Mouse (Mus musculus) midbrain, embryonic 10.5 days (tissue): ENCODE measurements around the gene Farp2. TPM values are rescaled to one million over a fixed set of nuclear protein-coding genes. Genes with fewer than 3 reads are reported as not detected.

ENCODE experiments used
- DNase-seq: peaks from one replicate; pipeline ENCODE4 v3.0.0-alpha.2; 2017; ENCODE audit warnings: low spot score
- H3K27ac ChIP-seq: fragments of 300-500 bp; sonication (generic); replicated peaks from 2 replicates; pipeline ENCODE4 v1.5.1; 2016; ENCODE audit warnings: mild to moderate bottlenecking
- H3K27me3 ChIP-seq: fragments of 300-500 bp; sonication (generic); 2 replicates; pipeline ENCODE4 v1.6.1; 2016; ENCODE audit warnings: low read depth, mild to moderate bottlenecking; ENCODE audit not compliant: poor library complexity, severe bottlenecking
- H3K36me3 ChIP-seq: fragments of 300-500 bp; sonication (generic); 2 replicates; pipeline ENCODE4 v1.6.1; 2016; ENCODE audit warnings: mild to moderate bottlenecking, moderate library complexity
- H3K4me1 ChIP-seq: fragments of 300-500 bp; sonication (generic); 2 replicates; pipeline ENCODE4 v1.6.1; 2016
- H3K4me3 ChIP-seq: fragments of 300-500 bp; sonication (generic); 2 replicates; pipeline ENCODE4 v1.5.1; 2016; ENCODE audit warnings: mild to moderate bottlenecking, moderate library complexity
- H3K9me3 ChIP-seq: fragments of 300-500 bp; sonication (generic); replicated peaks from 2 replicates; pipeline ENCODE4 v1.6.1; 2016; ENCODE audit warnings: mild to moderate bottlenecking
- WGBS: fragments of 180-500 bp; shearing (Covaris S2); methylation state at CpG from one replicate; pipeline ENCODE4 v1.1.7; 2016; 5-methylcytosine and 5-hydroxymethylcytosine counted together
- polyA plus RNA-seq: library from polyadenylated mRNA; unstranded; fragments of >200 nt; fragmentation: Nextera tagmentation; extraction: Ambion mirVana; gene quantifications from 2 replicates; pipeline ENCODE4 v1.2.1, GENCODE M21; 2016

Farp2 gene
- polyA plus RNA-seq, 1 experiment from 2014 or later = 3.3 TPM

DNA sequence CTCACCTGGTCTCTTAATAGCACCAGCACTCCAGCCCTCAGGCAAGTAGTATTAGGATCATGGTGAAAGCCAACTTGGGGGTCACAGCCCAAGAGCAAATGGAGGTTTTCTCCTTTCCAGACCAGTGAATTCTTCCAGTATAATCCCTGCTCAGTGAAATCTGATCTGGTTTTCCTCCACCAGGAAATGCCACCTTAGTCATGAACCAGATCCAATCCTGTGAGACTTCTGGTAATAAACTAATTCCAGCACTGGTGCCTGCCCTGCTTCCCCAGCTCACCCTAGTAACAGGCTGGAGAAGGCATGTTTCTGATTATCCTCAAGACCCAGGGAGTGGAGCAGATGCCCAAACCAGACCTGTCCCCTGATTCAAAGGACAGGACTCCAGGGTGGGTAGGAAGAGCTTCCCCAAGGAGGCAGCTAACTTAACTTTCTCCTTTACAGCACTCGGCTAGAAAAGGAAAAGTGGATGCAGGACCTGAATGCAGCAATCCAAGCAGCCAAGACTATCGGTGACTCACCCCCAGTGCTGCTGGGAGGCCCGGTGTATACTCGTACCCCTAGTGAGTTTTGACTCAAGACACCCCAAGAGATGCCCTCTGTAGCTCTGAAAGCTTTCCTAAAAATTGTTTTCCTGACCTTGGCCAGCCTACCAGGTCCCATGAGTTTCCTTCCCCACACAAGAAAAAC is 106.3 kb downstream of the Farp2 start:
- H3K36me3 ChIP-seq = peaks cover 31% of the 10 kb centered on the region
- WGBS = 86% methylated on average over 4 of the region's 4 CpGs
- no peak for DNase-seq
- H3K27ac ChIP-seq = no peak overlapping the region
- no peaks in the 10 kb centered on the region for H3K9me3 ChIP-seq
- H3K4me1 ChIP-seq = no peaks in the 10 kb centered on the region
- H3K27me3 ChIP-seq = no peaks in the 10 kb centered on the region
- H3K4me3 ChIP-seq = no peak overlapping the region

DNA sequence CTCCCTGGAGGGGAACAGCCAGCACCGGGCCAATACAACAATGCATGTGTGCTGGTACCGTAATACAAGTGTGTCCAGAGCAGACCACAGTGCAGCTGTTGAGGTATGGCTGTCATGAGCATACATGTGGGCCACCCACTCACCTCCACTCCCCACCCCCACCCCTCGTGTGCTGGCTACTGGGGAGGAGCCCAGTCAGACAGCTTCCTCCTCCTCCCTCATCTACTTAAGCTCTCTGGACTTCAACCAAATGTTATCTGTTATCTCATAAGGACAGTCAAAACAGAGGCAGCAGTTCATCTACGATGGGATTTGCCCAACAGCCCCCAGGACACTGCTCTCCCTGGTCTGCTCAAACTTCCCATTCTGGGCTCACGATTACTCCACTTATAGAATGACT is 107.1 kb downstream of the Farp2 start:
- no peaks in the 10 kb centered on the region for H3K4me1 ChIP-seq
- no peaks in the 10 kb centered on the region for H3K9me3 ChIP-seq
- DNase-seq = no peak
- no peaks in the 10 kb centered on the region for H3K27me3 ChIP-seq
- H3K36me3 ChIP-seq = peaks cover 38% of the 10 kb centered on the region
- WGBS = 79% methylated on average over 5 of the region's 5 CpGs
- H3K27ac ChIP-seq = no peak overlapping the region
- no peak overlapping the region for H3K4me3 ChIP-seq

DNA sequence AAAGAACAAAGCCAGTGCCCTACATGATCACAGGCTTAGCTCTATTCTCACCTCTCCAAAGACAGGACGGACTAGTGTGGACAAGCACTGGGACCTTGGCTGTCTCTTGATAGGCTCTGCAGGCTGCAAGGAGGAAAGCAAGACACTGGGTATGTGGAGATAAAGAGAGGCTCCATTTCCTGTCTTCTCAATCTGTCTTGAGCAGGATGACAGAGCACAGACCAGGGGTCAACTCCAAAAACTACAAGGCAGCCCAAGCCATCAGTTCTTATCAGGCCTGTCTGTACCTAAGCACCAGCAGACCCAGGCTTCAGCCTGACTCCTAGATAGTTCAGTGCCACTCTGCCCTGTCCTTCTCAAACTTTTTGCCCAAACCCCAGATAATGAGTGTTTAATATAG is 112.6 kb downstream of the Farp2 start:
- no peak for DNase-seq
- Histone ChIP-seq H3K9me3 (no peaks in the 10 kb centered on the region), H3K4me1 (no peaks in the 10 kb centered on the region), H3K4me3 (no peak overlapping the region), H3K27me3 (no peaks in the 10 kb centered on the region), H3K27ac (no peak overlapping the region), H3K36me3 (peaks cover 92% of the 10 kb centered on the region)
- 89% methylated on average over 1 of the region's 1 CpGs for WGBS

DNA sequence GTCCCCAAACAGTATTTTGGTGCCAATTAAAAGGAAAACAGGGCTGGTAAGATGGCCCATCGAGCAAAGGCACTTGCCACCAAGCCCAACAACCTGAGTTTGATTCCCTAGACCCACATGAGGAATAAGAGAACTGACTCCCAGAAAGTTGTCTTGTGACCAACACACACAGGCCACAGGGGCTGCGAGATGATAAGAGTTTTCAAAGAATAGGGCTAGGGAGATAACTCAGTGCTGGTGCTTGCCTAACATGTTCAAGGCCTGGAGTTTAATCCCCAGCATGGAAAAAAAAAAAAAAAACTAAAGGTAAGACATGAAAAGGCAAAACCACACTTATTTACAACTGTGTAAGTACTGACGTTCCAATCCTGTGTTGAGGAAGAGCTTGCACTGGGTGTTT is 118.9 kb downstream of the Farp2 start:
- H3K36me3 ChIP-seq = peaks cover 57% of the 10 kb centered on the region
- 92% methylated on average over 3 of the region's 3 CpGs for WGBS
- no peak for DNase-seq

DNA sequence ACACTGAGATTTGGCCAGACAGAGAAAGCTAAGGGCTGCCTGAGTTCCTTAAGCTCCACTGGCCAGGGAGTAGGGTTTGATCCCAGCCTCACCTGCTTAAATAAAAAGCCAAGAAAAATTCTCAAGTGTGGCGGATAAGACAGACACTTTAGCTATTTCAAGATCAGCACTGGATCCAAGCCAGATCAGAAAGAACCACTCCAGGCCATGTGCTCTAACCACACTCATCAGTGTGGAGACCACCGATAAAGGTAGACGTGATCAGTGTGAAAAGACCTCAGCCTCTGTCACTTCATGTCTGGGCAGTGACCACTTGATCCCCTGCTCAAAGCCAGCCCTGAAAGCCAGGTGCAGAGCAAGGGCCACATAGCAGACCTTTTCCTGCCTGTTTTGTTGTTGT is 120.8 kb downstream of the Farp2 start:
- Histone ChIP-seq H3K27ac (no peak overlapping the region), H3K4me1 (peaks cover 27% of the 10 kb centered on the region), H3K9me3 (no peaks in the 10 kb centered on the region), H3K27me3 (no peaks in the 10 kb centered on the region), H3K36me3 (peaks cover 38% of the 10 kb centered on the region), H3K4me3 (no peak overlapping the region)
- DNase-seq = no peak
- WGBS = 92% methylated on average over 3 of the region's 3 CpGs

More for the DNA sequence above, 118.9 kb downstream of the Farp2 start:
- peaks cover 20% of the 10 kb centered on the region for H3K4me1 ChIP-seq
- no peak overlapping the region for H3K4me3 ChIP-seq
- H3K9me3 ChIP-seq = no peaks in the 10 kb centered on the region
- no peak overlapping the region for H3K27ac ChIP-seq
- no peaks in the 10 kb centered on the region for H3K27me3 ChIP-seq

DNA sequence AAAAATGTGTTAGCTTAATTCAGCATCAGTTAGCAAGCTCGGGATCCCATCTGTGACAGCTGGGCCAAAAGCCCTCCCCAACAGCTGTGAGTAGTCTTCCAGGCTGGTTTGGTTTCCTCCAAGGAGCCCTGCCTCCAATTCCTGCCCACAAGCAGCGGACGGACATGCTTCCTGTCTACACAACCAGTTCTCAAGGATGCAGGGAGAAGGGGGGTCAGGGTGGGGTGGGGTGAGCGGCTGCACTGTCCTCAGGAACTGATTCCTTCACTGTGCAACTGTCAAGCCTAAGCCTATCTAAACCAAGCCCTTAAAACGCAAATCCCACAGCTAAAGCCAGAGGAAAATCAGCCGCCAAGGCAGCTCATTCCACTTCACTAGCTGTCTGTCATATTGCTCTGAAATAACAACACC is 122.6 kb downstream of the Farp2 start:
- Histone ChIP-seq H3K27ac (peak overlapping the region; percentile 93), H3K4me1 (peaks cover 27% of the 10 kb centered on the region), H3K9me3 (no peaks in the 10 kb centered on the region), H3K36me3 (peaks cover 22% of the 10 kb centered on the region), H3K27me3 (no peaks in the 10 kb centered on the region), H3K4me3 (peak overlapping the region; percentile 97)
- peak; percentile 19 for DNase-seq
- WGBS = 19% methylated on average over 6 of the region's 6 CpGs

DNA sequence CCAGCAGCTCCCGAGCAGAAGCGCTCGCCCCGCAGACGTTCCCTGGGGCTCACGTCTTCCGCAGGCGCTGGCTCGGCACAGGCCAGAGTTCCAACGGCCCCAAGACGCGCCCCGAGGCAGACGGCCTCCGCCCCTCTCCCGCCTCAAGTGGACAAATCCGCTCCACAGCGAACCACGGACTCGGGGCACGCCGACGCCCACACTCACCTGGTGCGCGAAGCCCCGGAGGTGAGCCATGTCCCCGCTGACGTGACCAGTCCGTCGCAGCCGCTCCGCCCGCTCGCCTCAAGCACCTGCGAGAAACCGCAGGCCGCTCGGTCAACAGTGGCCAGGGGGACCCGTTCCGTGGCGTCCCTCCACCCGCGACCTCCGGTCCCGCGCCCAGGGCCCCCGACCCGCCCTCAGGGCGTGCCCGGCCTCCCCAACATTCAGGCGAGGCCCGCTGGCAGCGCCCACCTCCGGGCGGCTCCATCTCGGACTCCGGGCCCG is 123.3 kb downstream of the Farp2 start:
- no peaks in the 10 kb centered on the region for H3K27me3 ChIP-seq
- peaks cover 19% of the 10 kb centered on the region for H3K36me3 ChIP-seq
- H3K4me3 ChIP-seq = peak overlapping the region; percentile 97
- under 1% methylated on average over 58 of the region's 58 CpGs for WGBS
- H3K27ac ChIP-seq = peak overlapping the region; percentile 93
- DNase-seq = no peak
- H3K4me1 ChIP-seq = peaks cover 27% of the 10 kb centered on the region
- H3K9me3 ChIP-seq = no peaks in the 10 kb centered on the region

DNA sequence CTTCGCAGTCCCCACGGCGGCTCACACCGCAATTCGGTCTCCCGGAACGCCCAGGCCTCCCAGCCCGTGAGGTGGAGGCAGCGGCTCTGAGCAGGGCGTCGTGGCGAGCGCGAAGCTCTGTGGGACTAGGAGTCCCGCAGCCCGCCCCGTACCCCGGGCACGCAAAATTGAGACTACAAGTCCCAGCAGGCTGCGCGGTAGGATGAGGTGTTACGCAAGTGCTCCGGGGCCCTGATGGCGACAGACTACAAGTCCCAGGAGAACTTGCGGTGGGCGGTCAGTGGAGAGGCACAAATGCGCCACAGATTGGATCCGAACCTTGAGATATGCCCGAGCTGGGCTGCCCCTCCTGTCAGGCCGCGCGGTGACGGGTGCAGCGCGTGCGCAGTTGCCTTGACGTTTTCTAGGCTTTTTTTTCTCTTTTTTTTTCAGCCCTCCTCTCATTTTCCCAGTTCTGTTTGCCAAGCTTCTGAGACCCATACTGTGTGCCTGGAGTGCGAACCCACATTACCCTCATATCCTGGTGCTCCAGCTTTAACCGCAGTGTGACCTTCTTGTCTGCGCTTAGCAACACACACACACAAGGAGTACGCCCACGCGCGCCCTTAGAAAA is 123.8 kb downstream of the Farp2 start:
- peak; percentile 98 for DNase-seq
- no peaks in the 10 kb centered on the region for H3K9me3 ChIP-seq
- WGBS = 2% methylated on average over 44 of the region's 44 CpGs
- peak overlapping the region; percentile 93 for H3K27ac ChIP-seq
- H3K27me3 ChIP-seq = no peaks in the 10 kb centered on the region
- peaks cover 27% of the 10 kb centered on the region for H3K4me1 ChIP-seq
- H3K4me3 ChIP-seq = peak overlapping the region; percentile 97
- peaks cover 19% of the 10 kb centered on the region for H3K36me3 ChIP-seq

DNA sequence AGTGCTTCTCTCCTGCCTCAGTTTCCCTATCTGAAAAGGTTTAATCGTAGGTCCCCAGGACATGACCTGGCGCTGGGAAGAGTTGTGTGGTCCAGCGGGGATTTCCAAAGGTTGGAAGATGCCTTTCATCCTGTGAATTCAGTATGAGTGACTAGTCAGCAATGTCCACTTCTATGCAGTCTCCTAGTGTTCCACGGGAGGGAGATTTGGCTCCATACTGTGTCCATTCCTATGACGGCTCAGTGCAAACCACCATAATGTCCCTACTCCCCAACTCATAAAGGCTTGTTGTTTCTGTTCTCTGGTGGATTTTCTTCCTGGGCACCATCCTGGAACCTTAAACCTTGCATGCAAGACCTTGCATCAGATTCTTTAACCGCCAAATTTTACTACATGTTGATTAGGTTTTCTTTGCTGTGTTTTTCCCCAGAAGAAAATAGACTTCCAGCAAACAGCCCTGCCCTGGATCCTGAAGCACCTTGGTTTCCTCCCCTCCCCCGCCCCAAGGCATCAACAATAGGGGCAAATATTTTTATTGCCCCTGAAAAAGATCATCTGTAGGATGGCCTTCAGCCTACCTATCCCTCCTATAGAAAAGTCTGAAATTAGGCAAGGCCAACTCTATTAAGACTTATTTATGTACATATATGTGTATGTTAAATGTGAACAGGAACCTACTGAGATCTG is 124.5 kb downstream of the Farp2 start:
- no peak for DNase-seq
- H3K27me3 ChIP-seq = no peaks in the 10 kb centered on the region
- peak overlapping the region; percentile 97 for H3K4me3 ChIP-seq
- peaks cover 27% of the 10 kb centered on the region for H3K4me1 ChIP-seq
- H3K9me3 ChIP-seq = no peaks in the 10 kb centered on the region
- WGBS = 31% methylated on average over 7 of the region's 7 CpGs
- peaks cover 16% of the 10 kb centered on the region for H3K36me3 ChIP-seq
- peak overlapping the region; percentile 93 for H3K27ac ChIP-seq

DNA sequence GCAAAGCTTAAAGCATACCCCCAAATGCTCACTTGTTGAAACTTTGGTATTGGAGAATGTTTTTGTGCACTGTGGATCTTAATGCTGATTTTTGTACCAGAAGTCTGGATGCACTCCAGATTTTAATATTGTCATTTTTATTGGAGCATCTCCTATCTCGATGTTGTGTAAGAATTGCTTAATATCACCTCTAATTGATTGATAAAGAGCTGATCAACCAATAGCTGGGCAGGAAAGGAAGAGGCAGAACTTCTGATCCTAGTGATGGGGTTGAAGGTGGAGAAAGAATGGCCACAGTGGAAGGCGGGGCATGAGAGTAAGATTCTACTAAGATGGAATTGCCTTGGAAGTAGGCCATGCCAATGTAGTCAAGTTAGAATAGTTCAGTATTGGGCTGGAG is 130.1 kb downstream of the Farp2 start:
- Histone ChIP-seq H3K4me1 (no peaks in the 10 kb centered on the region), H3K4me3 (no peak overlapping the region), H3K27me3 (no peaks in the 10 kb centered on the region), H3K36me3 (no peaks in the 10 kb centered on the region), H3K9me3 (0 out of 2 replicates have a peak, but pooled peaks cover 8% of the 10 kb centered on the region), H3K27ac (no peak overlapping the region)
- no peak for DNase-seq
- 88% methylated on average over 2 of the region's 2 CpGs for WGBS

DNA sequence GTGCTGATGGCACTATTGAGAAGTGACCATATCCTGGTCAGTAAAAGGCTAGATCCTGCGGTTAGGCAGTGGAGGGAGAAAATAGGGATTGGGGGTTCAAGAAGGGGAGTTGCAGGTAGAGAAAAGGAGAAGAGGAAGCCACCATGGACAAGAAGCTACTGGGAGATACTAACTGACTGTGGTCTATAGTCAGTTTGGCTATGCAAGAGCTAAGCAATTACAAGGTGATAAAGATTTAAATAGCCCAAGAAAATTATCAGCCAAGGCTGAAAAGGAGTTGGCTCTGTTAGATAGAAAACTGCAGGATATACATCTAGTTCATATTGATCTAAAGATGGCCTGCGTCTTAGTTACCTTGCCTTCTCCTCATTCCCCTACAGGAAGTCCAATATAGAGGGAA is 130.8 kb downstream of the Farp2 start:
- Histone ChIP-seq H3K4me3 (no peak overlapping the region), H3K4me1 (no peaks in the 10 kb centered on the region), H3K9me3 (0 out of 2 replicates have a peak, but pooled peaks cover 8% of the 10 kb centered on the region), H3K27me3 (no peaks in the 10 kb centered on the region), H3K27ac (no peak overlapping the region), H3K36me3 (no peaks in the 10 kb centered on the region)
- 91% methylated on average over 2 of the region's 2 CpGs for WGBS
- DNase-seq = no peak

DNA sequence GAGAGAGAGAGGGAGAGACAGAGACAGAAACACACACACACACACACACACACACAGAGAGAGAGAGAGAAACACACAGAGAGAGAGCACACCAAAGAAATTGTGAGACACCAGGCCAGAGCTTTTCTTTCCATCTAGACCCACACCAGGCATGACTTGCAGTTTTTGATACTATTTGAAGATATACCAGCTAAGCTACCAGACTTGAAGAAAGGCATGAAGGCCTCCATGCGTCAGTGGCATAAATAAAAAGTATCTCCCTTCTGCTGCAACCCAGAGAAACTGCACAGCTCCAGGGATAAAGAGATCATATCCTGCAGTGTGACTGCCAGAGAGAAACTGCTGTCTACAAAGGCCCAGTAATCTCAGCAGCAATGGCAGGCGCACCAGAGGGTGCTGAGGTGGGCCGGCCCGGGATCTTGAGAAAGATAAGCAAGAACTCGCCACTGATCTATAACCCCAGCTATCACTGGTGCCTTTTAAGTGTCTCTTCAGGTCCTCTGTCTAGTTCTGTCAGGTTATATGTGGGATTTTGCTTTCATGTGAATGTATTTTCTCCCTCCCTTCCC is 137.8 kb downstream of the Farp2 start:
- 74% methylated on average over 5 of the region's 5 CpGs for WGBS
- Histone ChIP-seq H3K36me3 (no peaks in the 10 kb centered on the region), H3K27me3 (no peaks in the 10 kb centered on the region), H3K27ac (no peak overlapping the region), H3K9me3 (peaks cover 8% of the 10 kb centered on the region), H3K4me3 (no peak overlapping the region), H3K4me1 (no peaks in the 10 kb centered on the region)
- DNase-seq = no peak
